Comparison of ENCODE assay signal across 11 mouse cellular contexts in the genomic region with DNA sequence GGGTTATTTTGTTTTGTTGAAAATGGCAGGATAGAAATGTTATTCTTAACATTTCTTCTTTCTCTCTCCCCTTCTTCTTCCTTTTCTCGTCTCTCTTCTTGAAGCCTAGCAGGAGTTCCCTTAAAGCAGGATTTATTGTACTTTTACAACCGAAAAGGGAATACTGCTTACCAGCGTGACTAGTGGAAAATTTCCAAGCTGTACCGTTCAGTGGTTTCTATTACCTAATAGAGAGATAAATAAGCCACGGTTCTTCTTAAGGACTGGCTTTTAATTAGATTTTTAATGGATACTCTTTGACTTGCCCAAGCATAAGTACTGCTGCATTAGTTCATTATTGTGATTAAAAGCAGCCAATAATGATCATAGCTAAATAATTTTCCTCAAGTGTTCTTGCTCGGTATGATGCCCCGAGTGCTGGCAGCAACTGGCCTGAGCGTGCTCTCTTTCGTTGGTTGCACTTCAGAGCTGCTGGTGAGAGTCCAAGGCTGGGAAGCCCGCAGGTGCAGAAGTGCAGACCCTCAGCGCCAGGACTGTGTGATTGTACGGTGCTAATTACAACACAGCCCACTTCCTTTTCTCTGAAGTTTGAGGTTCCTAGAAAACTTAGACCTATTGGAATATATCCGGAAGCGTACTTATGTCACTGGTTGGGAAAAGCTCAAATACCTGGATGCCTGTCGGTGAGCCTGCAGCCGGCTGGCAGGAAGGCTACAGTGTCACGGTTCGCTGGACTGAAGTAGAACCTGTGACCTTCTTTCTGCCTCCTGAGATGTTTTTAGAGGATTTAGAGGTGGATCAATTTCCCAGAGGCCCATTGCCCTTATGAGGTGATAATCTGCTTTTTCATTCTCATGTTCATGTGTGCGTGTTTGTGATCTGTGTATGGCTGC.
DNase-seq lines count a peak whose midpoint lies in the region; ATAC-seq and TF ChIP-seq lines count a peak whose summit lies in the region.
"Had no signal": no experiment of that assay in that cellular context is flagged by ENCODE, and none has a peak within 500 bp of the region (broad histone marks: within the 10 kb centered on the region; RNA-seq: fewer than 3 reads in every experiment).

No protein-coding gene starts in this region.

- no peak overlapping the region for H3K27ac ChIP-seq in hindbrain, embryonic 16.5 days (ENCODE audit: low read depth, low read length)
- H3K27ac ChIP-seq in hindbrain, embryonic 13.5 days = no peak overlapping the region
- no peak overlapping the region for H3K27ac ChIP-seq in kidney, adult 2 months (ENCODE audit: insufficient read depth, low read depth, low read length)

- no peak overlapping the region for H3K4me3 ChIP-seq in hindbrain, embryonic 16.5 days (ENCODE audit: low read length)
- H3K4me3 ChIP-seq in hindbrain, embryonic 13.5 days = no peak overlapping the region
- H3K4me3 ChIP-seq in kidney, adult 2 months (ENCODE audit: insufficient read depth, low read depth, low read length) = no peak overlapping the region

- no peaks in the 10 kb centered on the region for H3K36me3 ChIP-seq in hindbrain, embryonic 16.5 days (ENCODE audit: control insufficient read depth, insufficient read depth, low read length)
- no peaks in the 10 kb centered on the region for H3K36me3 ChIP-seq in hindbrain, embryonic 13.5 days
- no peaks in the 10 kb centered on the region for H3K36me3 ChIP-seq in kidney, adult 2 months (ENCODE audit: control insufficient read depth, insufficient read depth, low read length)

- no peak overlapping the region for H3K4me2 ChIP-seq in hindbrain, embryonic 16.5 days (ENCODE audit: low read length)
- no peak overlapping the region for H3K4me2 ChIP-seq in hindbrain, embryonic 13.5 days

- peaks cover 4% of the 10 kb centered on the region for H3K4me1 ChIP-seq in hindbrain, embryonic 16.5 days (ENCODE audit: control insufficient read depth, insufficient read depth, low read depth, low read length)
- peaks cover 4% of the 10 kb centered on the region; the same call in 1 of the 2 replicates for H3K4me1 ChIP-seq in hindbrain, embryonic 13.5 days (replicated peaks)
- H3K4me1 ChIP-seq in kidney, adult 2 months (ENCODE audit: control insufficient read depth, insufficient read depth, low read length) = no peaks in the 10 kb centered on the region

- WGBS in hindbrain, embryonic 16.5 days = 66% methylated on average over 19 of the region's 19 CpGs
- 75% methylated on average over 19 of the region's 19 CpGs for WGBS in hindbrain, embryonic 13.5 days
- WGBS in kidney, adult 2 months = 28% methylated on average over 19 of the region's 19 CpGs

- ATAC-seq in hindbrain, embryonic 16.5 days = peak; percentile 67
- no peak for ATAC-seq in hindbrain, embryonic 13.5 days (ENCODE audit: low FRiP score)
- ATAC-seq: CD4-positive, CD25-positive, alpha-beta regulatory T cell, adult 4 months had no signal

- peak; percentile 60 to 61 for DNase-seq in cerebellum, postnatal 14 days
- peak; percentile 66 for DNase-seq in kidney, adult 2 months
- peak; percentile 19 to 46 for DNase-seq in kidney, postnatal 4 days
- no peak for DNase-seq in frontal cortex, postnatal 14 days (ENCODE audit: low spot score in 2 of 2)
- DNase-seq in left cerebral cortex, postnatal 10 days (ENCODE audit: extremely low spot score in 1 of 2, low spot score in 2 of 2) = no peak
- DNase-seq: embryo, embryonic 11 days; lung, adult 2 months; thymus, postnatal 36 days had no signal

- no peak overlapping the region for H3K9ac ChIP-seq in hindbrain, embryonic 16.5 days (ENCODE audit: low read depth, low read length)
- no peak overlapping the region for H3K9ac ChIP-seq in hindbrain, embryonic 13.5 days

- no peaks in the 10 kb centered on the region for H3K9me3 ChIP-seq in hindbrain, embryonic 16.5 days (ENCODE audit: control insufficient read depth, low read length)
- no peaks in the 10 kb centered on the region for H3K9me3 ChIP-seq in hindbrain, embryonic 13.5 days

- TF ChIP-seq CTCF in kidney, adult 2 months (conservative IDR thresholded peaks at IDR 0.05; ENCODE audit: insufficient read depth, insufficient read length, low read depth, low read length) = no peak

- TF ChIP-seq POLR2A in kidney, adult 2 months (IDR thresholded peaks at IDR 0.05; ENCODE audit: low read depth, low read length) = no peak

- H3K27me3 ChIP-seq in hindbrain, embryonic 16.5 days (replicated peaks; ENCODE audit: control insufficient read depth, insufficient read depth, low read length) = 0 out of 2 replicates have a peak, but pooled peaks cover 4% of the 10 kb centered on the region
- H3K27me3 ChIP-seq in hindbrain, embryonic 13.5 days = 0 out of 2 replicates have a peak, but pooled peaks cover 12% of the 10 kb centered on the region
- H3K27me3 ChIP-seq in kidney, adult 2 months (replicated peaks; ENCODE audit: control insufficient read depth, insufficient read depth, low read length) = no peaks in the 10 kb centered on the region

- intact Hi-C loops in left cerebral cortex, postnatal 10 days (cut with DNase I) = no loop called here

Comparison
In these comparisons a context has a peak if more than half of its experiments do, and no peak if none do; other contexts are left out.
1. DNase-seq: peak in cerebellum, postnatal 14 days (2 of 2), kidney, adult 2 months (single experiment) and kidney, postnatal 4 days (2 of 2); none in frontal cortex, postnatal 14 days (0 of 2) and left cerebral cortex, postnatal 10 days (0 of 2).